16 mouse cellular contexts compared by ENCODE assay signal in genomic region chr12:8927652-8928051, GRCm38 (mm10). TPM values are rescaled to one million over a fixed set of nuclear protein-coding genes. Genes with fewer than 3 reads are reported as not detected.
DNase-seq lines count a peak whose midpoint lies in the region; ATAC-seq lines count a peak whose summit lies in the region.
"Had no signal": no experiment of that assay in that cellular context is flagged by ENCODE, and none has a peak within 500 bp of the region (broad histone marks: within the 10 kb centered on the region; RNA-seq: fewer than 3 reads in every experiment).

No protein-coding gene starts in this region.

- no peaks in the 10 kb centered on the region for H3K27me3 ChIP-seq in heart, embryonic 11.5 days (ENCODE audit: control insufficient read depth, insufficient read depth, low read length)
- H3K27me3 ChIP-seq: hindbrain, embryonic 13.5 days; limb, embryonic 12.5 days had no signal

- intact Hi-C loops in left cerebral cortex, postnatal 25 days (cut with DNase I) = no loop called here

- no peak overlapping the region for H3K27ac ChIP-seq in heart, embryonic 11.5 days (ENCODE audit: low read depth, low read length)
- H3K27ac ChIP-seq: hindbrain, embryonic 13.5 days; limb, embryonic 12.5 days had no signal

- no peaks in the 10 kb centered on the region for H3K9me3 ChIP-seq in heart, embryonic 11.5 days (replicated peaks; ENCODE audit: control insufficient read depth, low read length)
- H3K9me3 ChIP-seq: G1E; hindbrain, embryonic 13.5 days; limb, embryonic 12.5 days had no signal

- WGBS in heart, embryonic 11.5 days (ENCODE audit: insufficient replicate concordance) = 95% methylated on average over 3 of the region's 3 CpGs

- H3K9ac ChIP-seq in heart, embryonic 11.5 days (ENCODE audit: low read depth, low read length) = no peak overlapping the region
- H3K9ac ChIP-seq: hindbrain, embryonic 13.5 days; limb, embryonic 12.5 days had no signal

- H3K4me3 ChIP-seq in heart, embryonic 11.5 days (ENCODE audit: low read depth, low read length) = no peak overlapping the region
- H3K4me3 ChIP-seq: hindbrain, embryonic 13.5 days; limb, embryonic 12.5 days had no signal

- DNase-seq in heart, adult 18-20 months = peak; percentile 14 to 44
- DNase-seq in lung, postnatal 36 days = peak; percentile 51
- no peak for DNase-seq in lung, postnatal 14 days
- DNase-seq in urinary bladder, postnatal 4 days (ENCODE audit: low spot score in 2 of 2) = no peak
- no peak for DNase-seq in frontal cortex, postnatal 36 days (ENCODE audit: low spot score in 2 of 2)
- DNase-seq in left cerebral cortex, postnatal 25 days (ENCODE audit: low spot score in 2 of 2) = no peak
- DNase-seq: cerebellum, adult 11-12 months; kidney, adult 18-20 months; kidney, postnatal 25 days; right cerebral cortex, postnatal 25 days had no signal

- ATAC-seq in heart, embryonic 11.5 days (replicated peaks; ENCODE audit: insufficient number of reproducible peaks, low FRiP score, low TSS enrichment) = no peak
- ATAC-seq in megakaryocyte, adult 5-6 weeks (ENCODE audit: poor library complexity, severe bottlenecking) = peak; percentile 92

- H3K4me2 ChIP-seq in heart, embryonic 11.5 days = no peak overlapping the region
- H3K4me2 ChIP-seq: hindbrain, embryonic 13.5 days; limb, embryonic 12.5 days had no signal

- peaks cover 2% of the 10 kb centered on the region; the same call in 1 of the 2 replicates for H3K36me3 ChIP-seq in heart, embryonic 11.5 days (ENCODE audit: control insufficient read depth, insufficient read depth, low read length)

- H3K4me1 ChIP-seq in heart, embryonic 11.5 days (ENCODE audit: control insufficient read depth, insufficient read depth, low read length) = peaks cover 40% of the 10 kb centered on the region

RNA-seq across cellular contexts. Expression of gene Laptm4a, which starts 6.2 kb away (rescaled TPM):
- total RNA-seq in heart, adult 18-20 months (2021) = 100 to 1,000 TPM; 366 to 407 TPM
- 125 and 268 TPM in 2 replicates for polyA plus RNA-seq in heart, embryonic 11.5 days (2014; fragmentation: Nextera tagmentation; extraction: Ambion mirVana)
- total RNA-seq in megakaryocyte, adult 5-6 weeks (2015) = 121 and 132 TPM in 2 replicates
- 192 and 195 TPM in 2 replicates for total RNA-seq in megakaryocyte, adult 5-6 weeks (2017)
- total RNA-seq in left cerebral cortex, postnatal 25 days (2021) = 100 to 1,000 TPM; 173 to 188 TPM

RNA-seq across cellular contexts. Expression of gene Matn3, which starts 20.1 kb away (rescaled TPM):
- not detected for total RNA-seq in heart, adult 18-20 months (2021)
- 0.67 and 1.3 TPM in 2 replicates for polyA plus RNA-seq in heart, embryonic 11.5 days (2014; fragmentation: Nextera tagmentation; extraction: Ambion mirVana)
- total RNA-seq in megakaryocyte, adult 5-6 weeks (2015) = not detected in 2 replicates
- 0.12 TPM in 1 of 2 replicates, not detected in the other for total RNA-seq in megakaryocyte, adult 5-6 weeks (2017)
- total RNA-seq in left cerebral cortex, postnatal 25 days (2021) = under 1 TPM; 0.11 to 0.18 TPM
- total RNA-seq: layer of hippocampus, postnatal 25 days had no signal
- polyA plus RNA-seq: G1E had no signal

RNA-seq across cellular contexts. Expression of gene Wdr35, which starts 46.0 kb away (rescaled TPM):
- 10 to 100 TPM; 10.2 to 10.5 TPM for total RNA-seq in heart, adult 18-20 months (2021)
- 12.5 and 14.5 TPM in 2 replicates for polyA plus RNA-seq in heart, embryonic 11.5 days (2014; fragmentation: Nextera tagmentation; extraction: Ambion mirVana)
- total RNA-seq in megakaryocyte, adult 5-6 weeks (2015) = 1.1 and 1.4 TPM in 2 replicates
- total RNA-seq in megakaryocyte, adult 5-6 weeks (2017) = 0.44 and 1.2 TPM in 2 replicates
- total RNA-seq in left cerebral cortex, postnatal 25 days (2021) = 10 to 100 TPM; 44.9 to 46.1 TPM
- polyA plus RNA-seq: G1E had no signal

Comparison
In these comparisons a context has a peak if more than half of its experiments do, and no peak if none do; other contexts are left out.
1. DNase-seq: peak in heart, adult 18-20 months (2 of 2) and lung, postnatal 36 days (single experiment); none in lung, postnatal 14 days (single experiment), urinary bladder, postnatal 4 days (0 of 2), frontal cortex, postnatal 36 days (0 of 2) and left cerebral cortex, postnatal 25 days (0 of 2).
2. RNA of gene Wdr35, which starts 46.0 kb away (total RNA-seq): 44.9 to 46.1 TPM in left cerebral cortex, postnatal 25 days and 10.2 to 10.5 TPM in heart, adult 18-20 months; 0.44 to 1.4 TPM in megakaryocyte, adult 5-6 weeks; every median in the first group is over 4 times any median in the second.